Mouse (Mus musculus): ENCODE data around the gene Agxt2. TPM values are rescaled to one million over a fixed set of nuclear protein-coding genes. Genes with fewer than 3 reads are reported as not detected.

Gene Agxt2
- total RNA-seq (2021), result not detected
- long read RNA-seq, experiment 1, result 0 reads
- long read RNA-seq, experiment 2, result 0 reads

DNA sequence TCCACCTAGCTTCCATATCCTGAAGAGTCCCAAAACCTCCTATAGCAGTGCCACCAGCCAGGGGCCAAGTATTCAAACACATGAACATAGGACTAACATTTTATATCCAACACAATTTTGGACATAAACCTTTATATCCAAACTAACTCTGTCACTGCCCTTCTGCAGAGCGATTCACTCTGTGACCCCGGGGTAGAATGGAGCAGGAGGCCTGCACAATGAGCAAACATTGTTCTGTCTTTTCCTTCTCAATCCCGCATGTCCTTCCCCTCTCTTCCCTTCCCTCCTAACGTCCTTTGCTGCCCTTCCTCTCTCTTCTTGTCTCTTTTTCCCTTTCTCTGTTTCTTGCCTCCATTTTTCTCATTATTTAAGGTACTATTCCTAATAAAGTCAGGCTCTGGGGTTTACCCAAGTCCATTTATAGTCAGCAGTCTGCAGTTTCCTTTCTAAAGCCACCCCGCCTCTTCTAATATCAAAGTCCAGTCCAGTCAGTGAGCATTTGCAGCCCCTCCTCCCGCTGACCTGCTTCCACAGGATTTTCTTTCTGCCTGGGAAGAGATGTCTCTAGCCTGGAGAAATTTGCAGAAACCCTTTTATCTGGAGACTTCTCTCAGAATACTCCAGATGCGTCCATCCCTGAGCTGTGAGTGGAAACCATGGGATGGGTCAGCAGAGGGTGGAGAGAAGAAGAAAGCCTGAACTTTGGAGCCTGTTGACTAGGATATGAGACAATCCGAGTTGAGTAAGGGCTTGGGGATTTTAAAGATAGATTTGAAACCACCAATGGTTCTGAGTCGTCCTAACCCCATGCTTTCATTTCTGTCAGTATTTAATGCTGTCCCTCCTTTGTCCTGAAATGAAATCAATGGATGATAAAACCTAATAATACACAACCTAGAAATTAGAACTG, at the start of gene Agxt2:
Agxt2 (plus strand) TSS at position 494 of the 910 bp plus-strand sequence.
- no peak for DNase-seq
- intact Hi-C loops (cut with DNase I; ENCODE audit: low total_unique reads), result no loop called here

DNA sequence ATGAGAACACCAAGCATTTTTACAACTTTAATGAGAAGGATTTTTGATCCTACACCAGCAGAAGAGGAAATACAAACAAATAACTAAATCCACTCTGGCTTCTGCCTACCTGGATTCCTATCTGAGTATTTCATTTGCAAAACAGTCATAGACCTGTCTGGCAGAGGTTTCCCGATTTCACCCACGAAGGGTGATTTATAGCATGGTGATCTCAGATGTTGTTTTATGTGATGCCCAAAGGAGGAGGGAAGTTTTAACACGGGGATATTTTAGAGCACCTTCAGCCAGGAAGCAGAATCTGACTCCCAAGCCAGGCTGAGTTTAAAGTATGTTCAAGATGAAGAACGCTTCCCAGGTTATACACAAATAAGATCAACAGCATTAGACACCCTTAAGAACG, 46.5 kb upstream of the Agxt2 start:
- intact Hi-C loops (cut with DNase I; ENCODE audit: low total_unique reads), result no loop called here
- no peak for DNase-seq

DNA sequence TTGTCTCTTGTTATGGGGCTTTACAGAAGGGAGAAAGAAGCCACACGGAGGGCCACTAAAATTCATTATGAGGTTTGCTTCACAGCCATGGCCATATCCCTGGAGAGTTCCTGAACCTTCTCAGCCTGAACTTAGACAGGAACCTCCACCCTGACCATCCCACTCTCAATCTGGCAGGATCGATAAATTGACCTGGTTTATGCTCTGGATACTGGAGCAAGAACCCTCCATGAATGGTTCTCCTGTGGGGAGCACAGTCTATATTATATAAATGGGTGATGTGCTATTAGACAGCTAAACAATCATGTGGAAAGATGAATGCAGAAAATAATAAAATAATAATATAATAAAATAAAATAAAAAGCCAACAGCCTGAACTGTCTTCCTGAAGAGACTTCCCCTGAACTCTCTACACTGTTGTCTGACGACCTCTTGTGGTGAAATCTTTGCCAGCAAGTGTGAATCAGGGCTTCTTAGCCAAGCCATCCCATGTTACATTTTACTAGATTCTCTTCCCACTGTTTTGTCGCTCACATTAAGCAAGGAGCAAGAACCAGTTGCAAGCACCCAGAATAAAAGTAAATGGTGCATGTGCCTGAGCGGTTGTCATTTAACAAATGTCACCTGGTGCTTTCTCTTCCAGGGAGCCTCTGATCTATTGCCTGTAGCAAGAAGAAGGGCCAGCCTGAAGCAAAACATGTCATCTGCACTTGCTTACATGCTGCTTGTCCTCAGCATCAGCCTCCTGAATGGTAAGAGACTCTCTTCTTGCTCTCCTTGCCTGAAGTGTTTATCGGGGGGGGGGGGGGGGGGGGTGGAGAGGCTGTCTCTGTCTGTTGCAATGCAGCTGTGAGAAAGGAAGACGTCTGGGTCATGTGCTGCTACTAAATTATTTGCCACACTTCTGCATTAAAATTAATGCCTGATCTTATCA, 44.5 kb upstream of the Agxt2 start:
- DNase-seq, result peak; percentile 37
- intact Hi-C loops (cut with DNase I; ENCODE audit: low total_unique reads), result no loop called here

DNA sequence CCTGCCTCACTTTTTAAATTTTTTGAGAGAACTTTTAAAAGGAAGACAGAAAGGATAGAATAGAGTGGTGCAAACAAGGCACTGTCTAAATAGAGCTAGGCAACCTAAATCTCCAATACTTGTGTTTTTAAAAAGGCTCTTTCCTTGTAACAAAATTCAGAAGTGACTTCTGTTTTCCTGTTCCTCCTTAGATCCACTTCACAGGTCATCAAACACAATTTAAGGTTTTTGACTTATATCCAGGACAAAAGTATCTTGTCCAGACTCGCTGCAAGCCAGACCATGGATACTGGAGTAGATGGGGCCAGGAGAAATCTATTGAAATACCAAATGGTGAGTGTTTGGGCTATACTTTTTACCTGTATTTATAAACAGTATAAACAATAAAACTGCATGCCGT, 33.3 kb upstream of the Agxt2 start, which contains the start of gene Gm21973:
Gm21973 (plus strand) TSS at position 301 of the 400 bp plus-strand sequence.
- no peak for DNase-seq
- intact Hi-C loops (cut with DNase I; ENCODE audit: low total_unique reads), result no loop called here

DNA sequence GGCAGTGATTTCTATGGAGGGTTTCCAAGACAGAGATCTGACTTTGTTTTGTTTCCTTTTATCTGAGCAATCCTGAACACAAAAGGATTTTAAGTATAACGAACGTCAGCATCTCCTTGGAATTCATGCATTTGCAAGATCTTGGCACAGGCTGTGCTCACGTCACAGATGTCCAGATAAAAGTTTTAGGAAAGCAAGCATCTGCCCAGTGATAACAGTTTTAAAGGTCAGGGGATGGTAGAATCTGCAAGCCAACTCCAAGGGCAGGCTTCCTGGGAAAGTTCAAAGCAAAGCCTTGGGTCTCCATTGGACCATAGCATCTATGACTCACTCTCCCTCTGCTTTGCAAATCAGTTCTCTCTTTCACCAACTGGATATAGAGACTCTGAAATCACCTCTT, 27.7 kb upstream of the Agxt2 start:
- intact Hi-C loops (cut with DNase I; ENCODE audit: low total_unique reads), result no loop called here
- no peak for DNase-seq

GRCm38 (mm10) chr15:10332566-10332965, 25.8 kb upstream of the Agxt2 start:
- intact Hi-C loops (cut with DNase I; ENCODE audit: low total_unique reads), result no loop called here
- DNase-seq, result no peak

GRCm38 (mm10) chr15:10338606-10339005, 19.7 kb upstream of the Agxt2 start:
- intact Hi-C loops (cut with DNase I; ENCODE audit: low total_unique reads), result no loop called here
- DNase-seq, result no peak

GRCm38 (mm10) chr15:10347044-10347443, 11.3 kb upstream of the Agxt2 start:
- DNase-seq, result no peak
- intact Hi-C loops (cut with DNase I; ENCODE audit: low total_unique reads), result no loop called here

- intact Hi-C loops (cut with DNase I; ENCODE audit: low total_unique reads), result no loop called here
- no peak for DNase-seq
Measured at GRCm38 (mm10) chr15:10366331-10366730, 8.0 kb downstream of the Agxt2 start.

GRCm38 (mm10) chr15:10375404-10375803, 17.1 kb downstream of the Agxt2 start:
- no peak for DNase-seq
- intact Hi-C loops (cut with DNase I; ENCODE audit: low total_unique reads), result no loop called here

- intact Hi-C loops (cut with DNase I; ENCODE audit: low total_unique reads), result no loop called here
- DNase-seq, result no peak
Measured at GRCm38 (mm10) chr15:10378338-10378959, 20.1 kb downstream of the Agxt2 start.

- intact Hi-C loops (cut with DNase I; ENCODE audit: low total_unique reads), result no loop called here
- DNase-seq, result no peak
Measured at GRCm38 (mm10) chr15:10379757-10380458, 21.6 kb downstream of the Agxt2 start.

GRCm38 (mm10) chr15:10387263-10387662, 28.9 kb downstream of the Agxt2 start:
- no peak for DNase-seq
- intact Hi-C loops (cut with DNase I; ENCODE audit: low total_unique reads), result no loop called here

DNA sequence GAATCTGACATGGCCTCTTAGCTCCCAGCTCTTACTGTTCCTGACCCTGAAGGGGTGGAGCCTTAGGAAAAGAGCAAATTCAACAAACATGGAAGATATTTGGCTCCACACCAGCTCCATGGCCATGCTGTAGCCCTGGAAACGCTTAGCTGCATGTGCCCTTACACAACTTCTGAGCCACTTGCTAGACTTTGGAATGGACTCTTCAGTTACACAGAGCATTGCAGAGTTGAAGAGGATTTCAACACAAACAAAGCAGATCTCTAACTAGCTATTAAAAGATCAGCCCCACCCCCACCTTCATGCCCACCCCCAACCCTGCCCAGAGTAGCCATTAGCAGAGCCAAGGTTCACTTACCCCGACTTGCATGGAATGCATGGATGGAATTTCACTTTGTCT, 41.5 kb downstream of the Agxt2 start:
- intact Hi-C loops (cut with DNase I; ENCODE audit: low total_unique reads), result no loop called here
- no peak for DNase-seq

GRCm38 (mm10) chr15:10400415-10400814, 42.1 kb downstream of the Agxt2 start:
- no peak for DNase-seq
- intact Hi-C loops (cut with DNase I; ENCODE audit: low total_unique reads), result no loop called here

DNA sequence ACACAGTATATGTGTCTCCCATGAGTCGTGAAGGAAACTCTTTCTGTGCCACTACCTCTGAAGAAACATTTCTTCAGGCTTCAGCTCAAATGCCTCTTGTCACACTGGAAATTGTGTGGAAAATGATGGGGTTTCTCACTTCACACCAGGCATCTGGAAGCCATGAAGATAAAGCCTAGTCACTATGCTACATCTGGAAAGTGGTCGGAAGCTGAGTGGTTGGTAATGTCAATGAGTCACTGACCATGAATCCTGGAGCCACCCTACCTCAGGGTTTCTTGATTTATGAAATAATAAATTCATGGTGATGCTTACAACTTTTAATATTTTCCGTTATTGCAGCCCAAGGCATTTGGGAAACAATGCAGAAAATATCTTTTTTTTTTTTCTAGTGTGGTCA, 51.5 kb downstream of the Agxt2 start:
- intact Hi-C loops (cut with DNase I; ENCODE audit: low total_unique reads), result loop anchor here (10.0 kb wide), 1 partner anchor 1175 kb away; no protein-coding TSS in a partner anchor
- no peak for DNase-seq

DNA sequence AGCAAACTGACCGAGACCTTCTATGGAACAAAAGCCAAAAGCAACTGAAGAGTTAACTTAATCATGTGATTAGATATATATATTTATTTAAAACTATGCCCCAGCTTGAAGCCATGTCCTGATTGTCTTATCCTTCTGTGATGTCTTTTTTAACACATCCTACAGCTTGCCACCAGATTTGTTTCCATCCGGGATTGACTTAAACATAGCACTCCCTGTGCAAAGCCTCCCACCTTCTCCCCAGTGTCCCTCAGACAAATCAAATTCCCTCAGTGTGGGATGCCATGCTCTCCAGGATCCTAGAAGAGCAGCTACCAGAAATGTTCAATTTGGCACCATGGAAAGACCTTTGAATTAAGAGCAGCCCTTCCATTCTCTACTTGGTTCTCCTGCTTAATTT, 52.5 kb downstream of the Agxt2 start:
- DNase-seq, result no peak
- intact Hi-C loops (cut with DNase I; ENCODE audit: low total_unique reads), result loop anchor here (10.0 kb wide), 1 partner anchor 1176 kb away; no protein-coding TSS in a partner anchor

DNA sequence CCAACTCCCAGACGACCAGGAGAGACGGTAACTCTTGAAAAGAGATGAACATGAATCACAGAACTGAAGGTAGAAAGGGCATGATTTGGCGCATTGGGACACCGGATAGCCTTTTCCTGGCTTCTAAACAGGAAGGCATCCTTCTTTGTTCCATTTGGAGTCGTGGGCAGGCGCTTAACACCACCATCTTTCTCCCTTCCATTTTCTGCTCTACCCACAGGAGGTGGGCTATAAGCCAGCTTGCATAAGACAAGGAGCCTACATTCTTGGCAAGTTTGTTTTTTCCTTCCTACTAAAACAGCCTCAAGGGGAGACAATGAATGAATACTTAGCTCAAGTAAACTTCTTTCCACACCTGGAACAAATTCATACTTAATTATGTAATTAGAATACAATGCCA, 55.3 kb downstream of the Agxt2 start:
- DNase-seq, result no peak
- intact Hi-C loops (cut with DNase I; ENCODE audit: low total_unique reads), result loop anchor here (10.0 kb wide), 1 partner anchor 1179 kb away; no protein-coding TSS in a partner anchor
